Mouse (Mus musculus) ES-E14 (cell line): ENCODE data around the gene Kif19a.

Experiments used
- HCFC1 ChIP-seq: IDR thresholded peaks from 2 replicates; pipeline ENCODE4 v1.6.1; 2012; ENCODE audit warnings: low read length, inconsistent platforms, borderline replicate concordance; ENCODE audit not compliant: insufficient read depth
- MAFK ChIP-seq: IDR thresholded peaks from 2 replicates; pipeline ENCODE4 v1.6.1; 2014; ENCODE audit warnings: mild to moderate bottlenecking, low read depth, low read length, inconsistent platforms; ENCODE audit not compliant: insufficient read depth
- ZC3H11A ChIP-seq: IDR thresholded peaks from 2 replicates; pipeline ENCODE4 v1.6.1; 2012; ENCODE audit warnings: low read depth, mild to moderate bottlenecking, inconsistent platforms, low read length, borderline replicate concordance

- TF ChIP-seq MAFK, result no peak
- TF ChIP-seq ZC3H11A, result no peak
- TF ChIP-seq HCFC1, result no peak
These were observed 6.7 kb downstream of the Kif19a start for GRCm38 (mm10) chr11:114771896-114772295.
